Mouse (Mus musculus) liver, embryonic 12.5 days (tissue): ENCODE measurements around the gene Fam227a. TPM values are rescaled to one million over a fixed set of nuclear protein-coding genes. Genes with fewer than 3 reads are reported as not detected.
"Not testable (repeated sequence)": the region's sequence is repeated elsewhere in the genome, so short reads cannot be mapped to it uniquely, and the experiment has no call there.

Experiments
- ATAC-seq: fragments of 200-750 bp; cut with Nextera tagmentation; 2 replicates; pipeline ENCODE4 v1.8.0; 2017; ENCODE audit warnings: moderate number of reproducible peaks, mild to moderate bottlenecking, moderate library complexity
- H3K27ac ChIP-seq: fragments of 300-500 bp; sonication (generic); 2 replicates; pipeline ENCODE4 v1.5.1; 2016; ENCODE audit warnings: mild to moderate bottlenecking
- H3K27me3 ChIP-seq: fragments of 300-500 bp; sonication (generic); replicated peaks from 2 replicates; pipeline ENCODE4 v1.6.1; 2016; ENCODE audit warnings: mild to moderate bottlenecking, moderate library complexity
- H3K36me3 ChIP-seq: fragments of 300-500 bp; sonication (generic); 2 replicates; pipeline ENCODE4 v1.6.1; 2016; ENCODE audit warnings: mild to moderate bottlenecking, moderate library complexity
- H3K4me1 ChIP-seq: fragments of 300-500 bp; sonication (generic); 2 replicates; pipeline ENCODE4 v1.6.1; 2016
- H3K4me2 ChIP-seq: fragments of 300-500 bp; sonication (generic); 2 replicates; pipeline ENCODE4 v1.6.1; 2016; ENCODE audit warnings: mild to moderate bottlenecking, moderate library complexity
- H3K4me3 ChIP-seq: fragments of 300-500 bp; sonication (generic); 2 replicates; pipeline ENCODE4 v1.5.1; 2016; ENCODE audit warnings: mild to moderate bottlenecking, moderate library complexity
- H3K9ac ChIP-seq: fragments of 300-500 bp; sonication (generic); 2 replicates; pipeline ENCODE4 v1.6.1; 2016; ENCODE audit warnings: mild to moderate bottlenecking, moderate library complexity
- H3K9me3 ChIP-seq: fragments of 300-500 bp; sonication (generic); replicated peaks from 2 replicates; pipeline ENCODE4 v1.6.1; 2016; ENCODE audit warnings: mild to moderate bottlenecking, moderate library complexity
- WGBS: fragments of 180-500 bp; shearing (Covaris S2); methylation state at CpG from one replicate; pipeline ENCODE4 v1.1.7; 2016; ENCODE audit not compliant: insufficient replicate concordance; 5-methylcytosine and 5-hydroxymethylcytosine counted together
- polyA plus RNA-seq: library from polyadenylated mRNA; unstranded; fragments of >200 nt; fragmentation: Nextera tagmentation; extraction: Ambion mirVana; gene quantifications from 2 replicates; pipeline ENCODE4 v1.2.1, GENCODE M21; 2016

The Fam227a gene
- polyA plus RNA-seq, 1 experiment from 2014 or later = 0.37 TPM

DNA sequence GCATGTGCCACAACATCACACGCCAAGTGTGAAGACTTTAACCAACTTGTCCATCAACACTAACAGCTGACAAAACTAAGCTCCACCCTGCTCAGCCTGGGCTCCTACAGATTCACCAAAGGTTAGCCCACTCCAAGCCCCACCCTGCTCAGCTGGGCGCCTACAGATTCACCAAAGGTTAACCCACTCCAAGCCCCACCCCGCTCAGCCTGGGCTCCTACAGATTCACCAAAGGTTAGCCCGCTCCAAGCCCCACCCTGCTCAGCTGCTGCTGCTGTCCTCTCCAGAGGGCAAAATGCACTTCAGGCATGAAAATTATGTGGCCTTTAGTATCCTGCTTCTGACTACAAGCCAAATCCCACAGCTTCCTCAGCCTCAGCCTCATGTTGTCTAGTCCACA is 23.2 kb upstream of the Fam227a start:
- Histone ChIP-seq H3K9me3 (no peaks in the 10 kb centered on the region), H3K27ac (peak overlapping the region; percentile 96), H3K4me3 (no peak overlapping the region; the same call in 1 of the 2 replicates), H3K27me3 (no peaks in the 10 kb centered on the region), H3K4me1 (peaks cover 74% of the 10 kb centered on the region), H3K9ac (no peak overlapping the region; the same call in 1 of the 2 replicates), H3K4me2 (peak overlapping the region; percentile 90), H3K36me3 (peaks cover 50% of the 10 kb centered on the region)
- peak; percentile 62; the same call in 1 of the 2 replicates for ATAC-seq
- WGBS = 60% methylated on average over 4 of the region's 4 CpGs

DNA sequence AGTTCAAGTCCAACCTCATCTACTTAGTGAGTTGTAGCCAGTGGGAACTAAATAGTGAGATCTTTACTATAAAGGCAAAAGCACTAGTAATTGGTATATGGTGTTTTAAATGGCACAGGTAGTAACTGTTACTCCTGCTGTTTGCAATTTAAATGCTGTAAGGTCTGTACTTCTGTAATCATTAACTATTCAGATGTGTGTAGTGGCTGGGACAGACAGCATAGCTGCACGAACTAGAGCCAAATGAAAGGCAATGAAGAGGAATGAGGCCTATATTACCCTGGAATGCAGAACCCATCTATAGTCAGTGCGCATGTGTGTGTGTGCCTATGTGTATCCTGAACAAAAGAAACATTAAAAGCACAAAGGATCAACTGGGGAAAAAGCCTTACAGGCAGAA is 19.2 kb upstream of the Fam227a start:
- Histone ChIP-seq H3K27ac (0 out of 2 replicates have a peak overlapping the region, but pooled peaks have one; percentile 25), H3K36me3 (peaks cover 83% of the 10 kb centered on the region), H3K4me1 (peaks cover 37% of the 10 kb centered on the region), H3K27me3 (no peaks in the 10 kb centered on the region), H3K9me3 (no peaks in the 10 kb centered on the region), H3K4me2 (no peak overlapping the region), H3K4me3 (no peak overlapping the region), H3K9ac (no peak overlapping the region)
- 75% methylated on average over 2 of the region's 2 CpGs for WGBS
- no peak for ATAC-seq

- Histone ChIP-seq H3K4me2 (peak overlapping the region; percentile 80), H3K9ac (peak overlapping the region; percentile 91), H3K36me3 (peaks cover 56% of the 10 kb centered on the region), H3K4me1 (peaks cover 23% of the 10 kb centered on the region), H3K4me3 (peak overlapping the region; percentile 97)
- not testable (repeated sequence) for H3K9me3 ChIP-seq, H3K27me3 ChIP-seq, ATAC-seq, H3K27ac ChIP-seq
- WGBS = 76% methylated on average over 11 of the region's 11 CpGs
Measured at GRCm38 (mm10) chr15:79671828-79672348, 13.1 kb upstream of the Fam227a start.

DNA sequence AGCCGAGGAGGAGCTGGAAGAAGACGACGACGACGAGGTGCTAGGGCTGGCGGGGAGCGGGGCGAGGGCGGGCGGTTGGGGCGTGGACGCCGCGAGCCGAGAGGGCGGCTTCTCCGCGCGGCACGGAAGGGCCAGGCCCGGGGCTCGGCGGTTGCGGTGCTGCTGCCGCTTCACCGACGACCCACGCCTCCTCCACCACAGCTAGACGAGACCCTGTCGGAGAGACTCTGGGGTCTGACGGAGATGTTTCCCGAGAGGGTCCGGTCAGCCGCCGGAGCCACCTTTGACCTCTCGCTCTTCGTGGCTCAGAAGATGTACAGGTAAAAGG is 12.2 kb upstream of the Fam227a start:
- 0% methylated on average over 37 of the region's 37 CpGs for WGBS
- Histone ChIP-seq H3K27ac (peak overlapping the region; percentile 83), H3K4me2 (peak overlapping the region; percentile 80), H3K9me3 (no peaks in the 10 kb centered on the region), H3K4me3 (peak overlapping the region; percentile 97), H3K36me3 (peaks cover 54% of the 10 kb centered on the region), H3K4me1 (peaks cover 26% of the 10 kb centered on the region), H3K27me3 (no peaks in the 10 kb centered on the region), H3K9ac (peak overlapping the region; percentile 91)
- peak; percentile 67 for ATAC-seq

DNA sequence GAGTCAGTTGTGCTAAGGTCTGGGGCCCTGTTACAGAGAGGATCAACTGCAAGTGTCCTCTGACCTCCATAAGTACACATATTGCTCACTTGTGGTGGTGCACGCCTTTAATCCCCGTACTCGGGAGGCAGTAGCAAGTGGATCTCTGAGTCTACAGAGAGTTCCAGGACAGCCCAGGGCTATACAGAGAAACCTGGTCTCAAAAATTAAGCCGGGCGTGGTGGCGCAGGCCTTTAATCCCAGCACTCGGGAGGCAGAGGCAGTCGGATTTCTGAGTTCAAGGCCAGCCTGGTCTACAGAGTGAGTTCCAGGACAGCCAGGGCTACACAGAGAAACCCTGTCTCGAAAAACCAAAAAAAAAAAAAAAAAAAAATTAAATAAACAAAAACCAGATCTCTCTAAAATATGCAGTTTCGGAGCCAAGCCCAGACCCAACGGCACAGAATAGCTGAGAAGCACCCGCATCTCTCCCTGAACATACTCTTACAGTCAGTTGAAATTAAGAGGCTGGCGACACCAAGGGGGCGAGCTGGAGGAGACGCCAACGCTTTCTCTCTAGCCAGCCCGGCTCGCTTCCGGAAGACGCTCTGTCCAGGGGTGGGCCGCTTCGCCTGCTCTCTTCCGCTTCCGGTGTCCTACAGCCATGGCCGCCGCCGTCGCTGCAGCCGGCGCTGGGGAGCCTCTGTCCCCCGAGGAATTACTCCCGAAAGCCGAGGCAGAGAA is 11.7 kb upstream of the Fam227a start, which contains the start of gene Tomm22:
TSS of gene Tomm22 (plus strand) at position 613 of the 723 bp plus-strand sequence.
- 14% methylated on average over 33 of the region's 33 CpGs for WGBS
- Histone ChIP-seq H3K27me3 (no peaks in the 10 kb centered on the region), H3K9me3 (no peaks in the 10 kb centered on the region), H3K36me3 (peaks cover 54% of the 10 kb centered on the region), H3K4me2 (peak within 1 kb of the TSS; percentile 80), H3K9ac (peak within 1 kb of the TSS; percentile 91), H3K4me1 (peaks cover 26% of the 10 kb centered on the region), H3K4me3 (peak within 1 kb of the TSS; percentile 97), H3K27ac (peak within 1 kb of the TSS; percentile 83)
- peak; percentile 97 for ATAC-seq

GRCm38 (mm10) chr15:79669195-79669594 is 10.4 kb upstream of the Fam227a start:
- H3K27ac ChIP-seq = no peak overlapping the region

GRCm38 (mm10) chr15:79664666-79665065 is 5.9 kb upstream of the Fam227a start:
- no peak overlapping the region for H3K4me3 ChIP-seq
- no peak overlapping the region for H3K4me2 ChIP-seq
- peaks cover 26% of the 10 kb centered on the region for H3K36me3 ChIP-seq
- 79% methylated on average over 8 of the region's 8 CpGs for WGBS
- H3K27me3 ChIP-seq = no peaks in the 10 kb centered on the region
- peaks cover 11% of the 10 kb centered on the region for H3K4me1 ChIP-seq
- H3K9me3 ChIP-seq = 0 out of 2 replicates have a peak, but pooled peaks cover 5% of the 10 kb centered on the region
- no peak for ATAC-seq
- H3K27ac ChIP-seq = no peak overlapping the region
- H3K9ac ChIP-seq = no peak overlapping the region

More at GRCm38 (mm10) chr15:79669195-79669594, 10.4 kb upstream of the Fam227a start:
- ATAC-seq = no peak
- no peaks in the 10 kb centered on the region for H3K27me3 ChIP-seq
- no peak overlapping the region for H3K4me3 ChIP-seq
- WGBS = 75% methylated on average over 10 of the region's 10 CpGs
- peaks cover 26% of the 10 kb centered on the region for H3K4me1 ChIP-seq
- H3K36me3 ChIP-seq = peaks cover 42% of the 10 kb centered on the region
- no peak overlapping the region for H3K4me2 ChIP-seq
- no peak overlapping the region for H3K9ac ChIP-seq
- no peaks in the 10 kb centered on the region for H3K9me3 ChIP-seq

DNA sequence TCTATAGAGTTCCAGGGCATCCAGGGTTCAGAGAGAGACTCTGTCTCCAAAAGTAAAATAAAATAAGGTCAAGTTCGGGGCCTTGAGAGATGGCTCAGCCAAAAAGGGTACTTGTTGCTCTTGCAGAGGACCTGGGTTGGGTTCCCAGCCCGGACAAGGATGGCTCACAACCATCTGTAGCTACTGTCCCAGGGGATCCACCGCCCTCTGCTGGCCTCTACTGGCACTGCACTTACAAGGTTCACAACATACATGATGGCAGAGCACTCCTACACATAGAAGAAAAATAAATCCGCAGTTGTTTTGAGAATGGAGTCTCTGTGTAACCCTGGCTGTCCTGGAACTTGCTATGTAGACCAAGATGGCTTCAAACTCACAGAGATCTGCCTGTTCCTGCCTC is 3.1 kb upstream of the Fam227a start:
- Histone ChIP-seq H3K9ac (no peak overlapping the region), H3K9me3 (0 out of 2 replicates have a peak, but pooled peaks cover 5% of the 10 kb centered on the region), H3K4me2 (no peak overlapping the region), H3K27ac (no peak overlapping the region), H3K36me3 (peaks cover 21% of the 10 kb centered on the region), H3K4me1 (peaks cover 22% of the 10 kb centered on the region), H3K27me3 (no peaks in the 10 kb centered on the region), H3K4me3 (no peak overlapping the region)
- ATAC-seq = no peak
- WGBS = 62% methylated on average over 4 of the region's 4 CpGs

GRCm38 (mm10) chr15:79657837-79658530 is 772 bp downstream of the Fam227a start:
- 2% methylated on average over 16 of the region's 16 CpGs for WGBS
- peak overlapping the region; percentile 83 for H3K27ac ChIP-seq
- H3K9me3 ChIP-seq = 0 out of 2 replicates have a peak, but pooled peaks cover 5% of the 10 kb centered on the region
- H3K36me3 ChIP-seq = peaks cover 8% of the 10 kb centered on the region; the same call in 1 of the 2 replicates
- peak overlapping the region; percentile 80 for H3K9ac ChIP-seq
- H3K27me3 ChIP-seq = no peaks in the 10 kb centered on the region
- peaks cover 20% of the 10 kb centered on the region for H3K4me1 ChIP-seq
- H3K4me2 ChIP-seq = peak overlapping the region; percentile 95
- peak; percentile 41; the same call in 1 of the 2 replicates for ATAC-seq
- H3K4me3 ChIP-seq = peak overlapping the region; percentile 77

GRCm38 (mm10) chr15:79656451-79656850 is 2.3 kb downstream of the Fam227a start:
- H3K9ac ChIP-seq = no peak overlapping the region
- no peaks in the 10 kb centered on the region for H3K27me3 ChIP-seq
- no peak overlapping the region for H3K4me2 ChIP-seq
- no peak overlapping the region for H3K4me3 ChIP-seq
- no peak overlapping the region for H3K27ac ChIP-seq
- H3K36me3 ChIP-seq = peaks cover 2% of the 10 kb centered on the region; the same call in 1 of the 2 replicates
- ATAC-seq = no peak
- H3K4me1 ChIP-seq = peaks cover 20% of the 10 kb centered on the region
- H3K9me3 ChIP-seq = 0 out of 2 replicates have a peak, but pooled peaks cover 3% of the 10 kb centered on the region
- 81% methylated on average over 14 of the region's 14 CpGs for WGBS

- H3K9me3 ChIP-seq = 0 out of 2 replicates have a peak, but pooled peaks cover 3% of the 10 kb centered on the region
- no peaks in the 10 kb centered on the region for H3K27me3 ChIP-seq
- no peak overlapping the region for H3K9ac ChIP-seq
- no peaks in the 10 kb centered on the region for H3K36me3 ChIP-seq
- 65% methylated on average over 4 of the region's 4 CpGs for WGBS
- no peak overlapping the region for H3K27ac ChIP-seq
- no peak overlapping the region for H3K4me3 ChIP-seq
- no peaks in the 10 kb centered on the region for H3K4me1 ChIP-seq
- no peak overlapping the region for H3K4me2 ChIP-seq
- ATAC-seq = no peak
Measured at GRCm38 (mm10) chr15:79651481-79651880, 7.3 kb downstream of the Fam227a start.

GRCm38 (mm10) chr15:79650569-79650968 is 8.2 kb downstream of the Fam227a start:
- 0 out of 2 replicates have a peak, but pooled peaks cover 3% of the 10 kb centered on the region for H3K9me3 ChIP-seq
- H3K36me3 ChIP-seq = no peaks in the 10 kb centered on the region
- no peak overlapping the region for H3K27ac ChIP-seq
- no peaks in the 10 kb centered on the region for H3K4me1 ChIP-seq
- H3K4me2 ChIP-seq = no peak overlapping the region
- no peaks in the 10 kb centered on the region for H3K27me3 ChIP-seq
- no peak overlapping the region for H3K4me3 ChIP-seq
- ATAC-seq = no peak
- no peak overlapping the region for H3K9ac ChIP-seq
